Mouse (Mus musculus): ENCODE measurements around the gene Auh. TPM values are rescaled to one million over a fixed set of nuclear protein-coding genes. Genes with fewer than 3 reads are reported as not detected.

Auh gene
- polyA plus RNA-seq, 1 experiment from 2014 or later: 44.3 TPM

DNA sequence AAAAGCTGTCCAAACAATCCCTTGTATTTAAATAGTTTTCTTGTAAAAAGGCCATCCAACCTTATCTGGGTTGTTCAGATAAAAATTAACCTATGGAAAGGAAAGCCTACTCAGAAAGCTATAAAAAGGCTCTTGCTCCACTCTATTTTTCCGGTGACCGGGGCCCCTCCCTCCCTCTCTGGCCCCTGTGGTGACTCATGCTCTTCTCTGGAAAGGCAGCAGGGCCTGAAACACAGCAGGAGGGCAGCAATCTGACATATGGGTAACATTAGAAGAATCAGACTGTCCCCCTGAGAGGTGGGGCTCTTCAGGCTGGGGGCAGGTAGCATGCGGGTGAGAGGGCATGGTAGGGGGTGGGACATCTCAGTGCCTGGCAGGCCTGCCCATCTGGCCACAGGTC is 110.7 kb downstream of the Auh start:
- ATAC-seq (ENCODE audit: low FRiP score): no peak
- Histone ChIP-seq H3K27me3 (ENCODE audit: control insufficient read depth, insufficient read depth, low read length) (peaks cover 2% of the 10 kb centered on the region; the same call in 1 of the 2 replicates), H3K4me2 (replicated peaks; ENCODE audit: low read depth, low read length) (no peak overlapping the region), H3K9me3 (ENCODE audit: control insufficient read depth, low read length) (no peaks in the 10 kb centered on the region), H3K36me3 (ENCODE audit: control insufficient read depth, insufficient read depth, low read length) (no peaks in the 10 kb centered on the region), H3K9ac (ENCODE audit: low read depth, low read length) (no peak overlapping the region), H3K4me3 (ENCODE audit: low read depth, low read length) (no peak overlapping the region), H3K27ac (ENCODE audit: low read depth, low read length) (no peak overlapping the region), H3K4me1 (replicated peaks; ENCODE audit: control insufficient read depth, insufficient read depth, low read length) (peaks cover 7% of the 10 kb centered on the region; the same call in 1 of the 2 replicates)
- DNase-seq (ENCODE audit: low spot score): no peak
- WGBS: 29% methylated on average over 3 of the region's 3 CpGs

DNA sequence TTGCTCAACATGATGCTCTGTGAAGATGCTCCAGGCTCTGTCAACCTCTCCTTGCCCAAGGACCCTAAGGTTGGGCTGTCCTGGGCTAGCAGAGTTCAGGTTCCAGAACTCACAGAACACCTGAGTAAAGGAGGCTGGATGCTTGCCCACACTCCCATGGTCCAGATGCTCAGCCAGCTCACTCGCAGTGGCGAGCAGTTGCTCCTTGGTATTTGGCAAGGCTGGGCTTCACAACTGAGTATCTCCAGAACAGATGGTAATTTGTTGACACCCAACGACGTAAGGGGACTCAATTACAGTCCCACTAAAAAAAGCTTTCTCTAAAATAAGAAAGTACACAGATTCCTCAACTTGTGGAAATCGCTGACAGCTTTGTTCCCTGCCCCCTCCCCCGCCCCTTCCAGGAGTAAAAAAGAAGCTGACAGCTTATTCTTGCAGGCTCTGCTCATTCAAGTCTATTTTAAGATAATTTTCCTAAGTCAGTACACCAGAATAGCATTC is 111.4 kb downstream of the Auh start:
- 69% methylated on average over 6 of the region's 6 CpGs for WGBS
- ATAC-seq (ENCODE audit: low FRiP score): no peak
- no peak overlapping the region for H3K9ac ChIP-seq (ENCODE audit: low read depth, low read length)
- no peaks in the 10 kb centered on the region for H3K36me3 ChIP-seq (ENCODE audit: control insufficient read depth, insufficient read depth, low read length)
- no peak for DNase-seq (ENCODE audit: low spot score)
- no peak overlapping the region for H3K4me2 ChIP-seq (replicated peaks; ENCODE audit: low read depth, low read length)
- peaks cover 2% of the 10 kb centered on the region; the same call in 1 of the 2 replicates for H3K27me3 ChIP-seq (ENCODE audit: control insufficient read depth, insufficient read depth, low read length)
- no peak overlapping the region for H3K27ac ChIP-seq (ENCODE audit: low read depth, low read length)
- H3K4me3 ChIP-seq (ENCODE audit: low read depth, low read length): no peak overlapping the region
- peaks cover 7% of the 10 kb centered on the region; the same call in 1 of the 2 replicates for H3K4me1 ChIP-seq (replicated peaks; ENCODE audit: control insufficient read depth, insufficient read depth, low read length)
- H3K9me3 ChIP-seq (ENCODE audit: control insufficient read depth, low read length): no peaks in the 10 kb centered on the region

- no peak for ATAC-seq (ENCODE audit: low FRiP score)
- no peak overlapping the region for H3K4me3 ChIP-seq (ENCODE audit: low read depth, low read length)
These were observed 115.7 kb downstream of the Auh start for GRCm38 (mm10) chr13:52813750-52814149.

GRCm38 (mm10) chr13:52812549-52813515 is 116.6 kb downstream of the Auh start:
- DNase-seq (ENCODE audit: low spot score): no peak

More at GRCm38 (mm10) chr13:52813750-52814149, 115.7 kb downstream of the Auh start:
- H3K9me3 ChIP-seq (ENCODE audit: control insufficient read depth, low read length): no peaks in the 10 kb centered on the region
- no peaks in the 10 kb centered on the region for H3K36me3 ChIP-seq (ENCODE audit: control insufficient read depth, insufficient read depth, low read length)
- no peak overlapping the region for H3K27ac ChIP-seq (ENCODE audit: low read depth, low read length)
- H3K9ac ChIP-seq (ENCODE audit: low read depth, low read length): no peak overlapping the region
- no peak overlapping the region for H3K4me2 ChIP-seq (replicated peaks; ENCODE audit: low read depth, low read length)
- 74% methylated on average over 3 of the region's 3 CpGs for WGBS
- H3K4me1 ChIP-seq (replicated peaks; ENCODE audit: control insufficient read depth, insufficient read depth, low read length): peaks cover 1% of the 10 kb centered on the region; the same call in 1 of the 2 replicates
- no peak for DNase-seq (ENCODE audit: low spot score)
- no peaks in the 10 kb centered on the region for H3K27me3 ChIP-seq (ENCODE audit: control insufficient read depth, insufficient read depth, low read length)

DNA sequence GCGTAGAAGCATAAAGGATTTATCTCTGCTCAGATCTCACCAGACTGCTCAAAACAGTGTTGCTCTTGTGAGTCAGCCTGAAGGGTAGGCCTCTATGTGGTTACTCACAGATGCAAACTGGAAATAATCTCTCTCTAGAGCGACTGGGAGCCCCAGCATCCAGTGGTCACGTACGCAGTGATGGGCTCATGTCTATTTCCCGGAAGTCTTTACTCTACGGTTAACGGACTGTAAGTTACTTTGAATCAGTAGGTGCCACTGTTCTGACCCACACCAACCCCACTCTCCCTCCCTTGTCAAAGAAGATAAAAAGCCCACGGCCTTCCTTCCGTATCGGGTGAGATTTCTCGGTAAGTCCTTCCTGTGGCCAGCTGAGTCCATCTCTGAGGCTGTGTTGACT is 121.8 kb downstream of the Auh start:
- WGBS: 93% methylated on average over 11 of the region's 11 CpGs
- Histone ChIP-seq H3K4me3 (ENCODE audit: low read depth, low read length) (no peak overlapping the region), H3K27ac (ENCODE audit: low read depth, low read length) (no peak overlapping the region), H3K4me2 (replicated peaks; ENCODE audit: low read depth, low read length) (no peak overlapping the region), H3K27me3 (ENCODE audit: control insufficient read depth, insufficient read depth, low read length) (no peaks in the 10 kb centered on the region), H3K9me3 (ENCODE audit: control insufficient read depth, low read length) (no peaks in the 10 kb centered on the region), H3K9ac (ENCODE audit: low read depth, low read length) (no peak overlapping the region), H3K36me3 (ENCODE audit: control insufficient read depth, insufficient read depth, low read length) (no peaks in the 10 kb centered on the region), H3K4me1 (replicated peaks; ENCODE audit: control insufficient read depth, insufficient read depth, low read length) (no peaks in the 10 kb centered on the region)
- ATAC-seq (ENCODE audit: low FRiP score) (no peak), DNase-seq (ENCODE audit: low spot score) (no peak)

More at GRCm38 (mm10) chr13:52812549-52813515, 116.6 kb downstream of the Auh start:
- Histone ChIP-seq H3K4me3 (ENCODE audit: low read depth, low read length) (no peak overlapping the region), H3K9ac (ENCODE audit: low read depth, low read length) (no peak overlapping the region), H3K27ac (ENCODE audit: low read depth, low read length) (no peak overlapping the region), H3K9me3 (ENCODE audit: control insufficient read depth, low read length) (no peaks in the 10 kb centered on the region), H3K4me1 (replicated peaks; ENCODE audit: control insufficient read depth, insufficient read depth, low read length) (no peaks in the 10 kb centered on the region), H3K27me3 (ENCODE audit: control insufficient read depth, insufficient read depth, low read length) (no peaks in the 10 kb centered on the region), H3K36me3 (ENCODE audit: control insufficient read depth, insufficient read depth, low read length) (no peaks in the 10 kb centered on the region), H3K4me2 (replicated peaks; ENCODE audit: low read depth, low read length) (no peak overlapping the region)
- no peak for ATAC-seq (ENCODE audit: low FRiP score)
- 82% methylated on average over 16 of the region's 16 CpGs for WGBS

- no peak overlapping the region for H3K27ac ChIP-seq (ENCODE audit: low read depth, low read length)
- no peaks in the 10 kb centered on the region for H3K27me3 ChIP-seq (ENCODE audit: control insufficient read depth, insufficient read depth, low read length)
- no peak for DNase-seq (ENCODE audit: low spot score)
- H3K9ac ChIP-seq (ENCODE audit: low read depth, low read length): no peak overlapping the region
- no peak overlapping the region for H3K4me2 ChIP-seq (replicated peaks; ENCODE audit: low read depth, low read length)
- H3K4me3 ChIP-seq (ENCODE audit: low read depth, low read length): no peak overlapping the region
- no peaks in the 10 kb centered on the region for H3K4me1 ChIP-seq (replicated peaks; ENCODE audit: control insufficient read depth, insufficient read depth, low read length)
- no peak for ATAC-seq (ENCODE audit: low FRiP score)
- 75% methylated on average over 4 of the region's 4 CpGs for WGBS
- no peaks in the 10 kb centered on the region for H3K9me3 ChIP-seq (ENCODE audit: control insufficient read depth, low read length)
- no peaks in the 10 kb centered on the region for H3K36me3 ChIP-seq (ENCODE audit: control insufficient read depth, insufficient read depth, low read length)
These were observed 123.5 kb downstream of the Auh start for GRCm38 (mm10) chr13:52806029-52806428.

- ATAC-seq (ENCODE audit: low FRiP score): no peak
- no peak for DNase-seq (ENCODE audit: low spot score)
- no peak overlapping the region for H3K9ac ChIP-seq (ENCODE audit: low read depth, low read length)
These were observed 123.9 kb downstream of the Auh start for GRCm38 (mm10) chr13:52805581-52805980.

DNA sequence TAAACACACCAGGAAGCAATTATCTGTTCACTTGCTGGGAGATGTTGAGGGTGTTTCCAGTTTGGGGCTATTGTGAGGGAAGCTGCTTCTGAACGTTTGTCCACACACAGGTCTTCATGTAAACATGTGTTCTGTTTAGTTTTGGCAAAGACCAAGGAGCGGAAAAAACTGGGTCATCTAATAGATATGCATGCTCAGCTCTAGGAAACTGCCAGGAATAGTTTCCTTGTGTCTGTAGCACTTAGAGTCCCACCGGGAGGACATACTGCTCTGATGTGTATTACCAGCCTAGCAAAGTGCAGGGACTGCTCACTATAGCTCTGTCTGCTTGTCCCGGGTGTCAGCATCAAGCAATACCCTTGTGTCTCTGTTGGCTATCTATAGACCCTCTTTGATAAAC is 127.0 kb downstream of the Auh start:
- Histone ChIP-seq H3K27me3 (ENCODE audit: control insufficient read depth, insufficient read depth, low read length) (no peaks in the 10 kb centered on the region), H3K4me1 (replicated peaks; ENCODE audit: control insufficient read depth, insufficient read depth, low read length) (no peaks in the 10 kb centered on the region), H3K9me3 (ENCODE audit: control insufficient read depth, low read length) (no peaks in the 10 kb centered on the region), H3K27ac (ENCODE audit: low read depth, low read length) (no peak overlapping the region), H3K4me2 (replicated peaks; ENCODE audit: low read depth, low read length) (no peak overlapping the region), H3K9ac (ENCODE audit: low read depth, low read length) (no peak overlapping the region), H3K36me3 (ENCODE audit: control insufficient read depth, insufficient read depth, low read length) (no peaks in the 10 kb centered on the region), H3K4me3 (ENCODE audit: low read depth, low read length) (no peak overlapping the region)
- ATAC-seq (ENCODE audit: low FRiP score): no peak
- DNase-seq (ENCODE audit: low spot score): no peak
- 87% methylated on average over 4 of the region's 4 CpGs for WGBS

More at GRCm38 (mm10) chr13:52805581-52805980, 123.9 kb downstream of the Auh start:
- no peak overlapping the region for H3K27ac ChIP-seq (ENCODE audit: low read depth, low read length)
- 79% methylated on average over 6 of the region's 6 CpGs for WGBS
- H3K27me3 ChIP-seq (ENCODE audit: control insufficient read depth, insufficient read depth, low read length): no peaks in the 10 kb centered on the region
- H3K4me3 ChIP-seq (ENCODE audit: low read depth, low read length): no peak overlapping the region
- H3K9me3 ChIP-seq (ENCODE audit: control insufficient read depth, low read length): no peaks in the 10 kb centered on the region
- no peaks in the 10 kb centered on the region for H3K36me3 ChIP-seq (ENCODE audit: control insufficient read depth, insufficient read depth, low read length)
- no peaks in the 10 kb centered on the region for H3K4me1 ChIP-seq (replicated peaks; ENCODE audit: control insufficient read depth, insufficient read depth, low read length)
- no peak overlapping the region for H3K4me2 ChIP-seq (replicated peaks; ENCODE audit: low read depth, low read length)

Data from hindbrain, embryonic 11.5 days (tissue).